Mouse (Mus musculus) C2C12 (cell line): ENCODE data around the gene Clasp1. TPM values are rescaled to one million over a fixed set of nuclear protein-coding genes. Genes with fewer than 3 reads are reported as not detected.
A peak's percentile ranks its signal among the peaks of the same experiment; 100 is the strongest.

Experiments used
- H3K27me3 ChIP-seq: one replicate; pipeline ENCODE4 v1.6.1; 2011; ENCODE audit not compliant: control insufficient read depth, insufficient read depth, insufficient read length
- H3K36me3 ChIP-seq: one replicate; pipeline ENCODE4 v1.6.1; 2011; ENCODE audit not compliant: control insufficient read depth, insufficient read depth
- H3K4me3 ChIP-seq: one replicate; pipeline ENCODE4 v1.5.1; 2011; ENCODE audit warnings: mild to moderate bottlenecking, control low read depth; ENCODE audit not compliant: poor library complexity, insufficient read depth, severe bottlenecking
- H3K79me2 ChIP-seq: one replicate; pipeline ENCODE4 v1.6.1; 2011; ENCODE audit not compliant: control insufficient read depth, insufficient read depth
- H3K79me3 ChIP-seq: one replicate; pipeline ENCODE4 v1.6.1; 2011; ENCODE audit warnings: low read depth, control low read depth
- H3ac ChIP-seq: one replicate; pipeline ENCODE3; 2011; ENCODE audit warnings: low read depth; ENCODE audit not compliant: control insufficient read depth, insufficient read length
- CEBPB ChIP-seq: IDR thresholded peaks from one replicate; pipeline ENCODE4 v1.6.1; 2011; ENCODE audit warnings: low read depth, mild to moderate bottlenecking, control low read depth, moderate library complexity
- CTCF ChIP-seq: IDR thresholded peaks from one replicate; pipeline ENCODE4 v1.5.1; 2011; ENCODE audit not compliant: control insufficient read depth, insufficient read depth, insufficient read length
- FOSL1 ChIP-seq: IDR thresholded peaks from one replicate; pipeline ENCODE4 v1.8.0; 2011; ENCODE audit warnings: mild to moderate bottlenecking, low read length; ENCODE audit not compliant: poor library complexity, insufficient read depth, severe bottlenecking
- MAX ChIP-seq: IDR thresholded peaks from one replicate; pipeline ENCODE4 v1.6.1; 2011; ENCODE audit warnings: mild to moderate bottlenecking, control low read depth
- MYOD1 ChIP-seq: IDR thresholded peaks from one replicate; pipeline ENCODE4 v1.6.1; 2011; ENCODE audit warnings: low read depth; ENCODE audit not compliant: control insufficient read depth, insufficient read length
- MYOG ChIP-seq: IDR thresholded peaks from one replicate; pipeline ENCODE4 v1.6.1; 2011; ENCODE audit not compliant: control insufficient read depth, insufficient read length; ENCODE audit errors: extremely low read depth
- USF1 ChIP-seq: IDR thresholded peaks from one replicate; pipeline ENCODE4 v1.6.1; 2011; ENCODE audit warnings: low read depth, mild to moderate bottlenecking, control low read depth, moderate library complexity
- polyA plus RNA-seq: library from polyadenylated mRNA; unstranded; fragments of >200 nt; fragmentation: generic; extraction: Trizol; gene quantifications from one replicate; pipeline ENCODE4 v1.2.1, GENCODE M21; 2012; ENCODE audit warnings: missing spikeins

Clasp1 gene
- polyA plus RNA-seq, 1 experiment, result 19.4 TPM

DNA sequence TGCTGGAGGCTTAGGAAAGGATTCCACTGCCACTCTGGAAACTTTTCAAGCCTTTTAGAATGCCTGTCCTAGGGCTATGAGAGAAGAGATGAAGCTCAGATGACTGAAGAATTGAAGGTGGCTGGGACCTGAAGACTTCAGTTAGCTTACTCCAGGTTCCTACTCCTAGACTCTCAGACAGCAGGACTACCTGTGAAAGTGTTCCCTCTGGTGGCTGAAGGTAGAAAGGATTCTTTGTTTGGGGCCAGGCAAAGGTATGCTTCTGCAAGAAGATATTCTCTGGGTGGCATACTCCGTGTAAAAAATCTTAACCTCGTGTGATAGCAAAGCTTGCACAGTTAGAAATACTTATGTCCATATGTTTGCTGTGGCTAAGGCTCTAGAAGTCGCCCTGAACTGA lies 104.0 kb downstream of the Clasp1 start:
- no peak overlapping the region for H3ac ChIP-seq
- no peaks in the 10 kb centered on the region for H3K27me3 ChIP-seq
- H3K79me3 ChIP-seq, result no peaks in the 10 kb centered on the region

DNA sequence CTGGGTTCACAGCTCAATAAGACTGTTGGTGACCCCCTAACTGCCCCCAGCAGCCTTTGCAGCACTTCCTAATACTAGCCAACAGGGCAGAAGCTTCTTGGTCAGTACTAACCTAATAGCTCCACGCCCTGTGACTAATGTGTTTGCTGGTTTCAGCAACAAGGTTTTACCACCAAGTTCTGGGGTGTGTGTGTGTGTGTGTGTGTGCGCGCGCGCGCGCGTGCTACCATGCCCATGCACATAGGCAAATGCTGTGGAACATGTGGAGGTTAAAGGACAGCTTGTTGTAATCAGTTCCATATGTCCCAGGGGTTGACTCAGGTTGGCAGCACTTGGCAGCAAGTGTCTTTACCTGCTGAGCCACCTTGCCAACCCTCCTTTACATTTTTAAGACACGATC lies 105.7 kb downstream of the Clasp1 start:
- no peak overlapping the region for H3K4me3 ChIP-seq
- no peak for TF ChIP-seq MYOG
- no peak for TF ChIP-seq USF1
- TF ChIP-seq FOSL1, result no peak
- no peaks in the 10 kb centered on the region for H3K79me2 ChIP-seq

More for the DNA sequence above, 104.0 kb downstream of the Clasp1 start:
- TF ChIP-seq MYOG (no peak), MYOD1 (no peak), MAX (no peak), USF1 (no peak), FOSL1 (no peak), CTCF (no peak), CEBPB (no peak)
- peaks cover 8% of the 10 kb centered on the region for H3K36me3 ChIP-seq
- H3K79me2 ChIP-seq, result no peaks in the 10 kb centered on the region
- no peak overlapping the region for H3K4me3 ChIP-seq

DNA sequence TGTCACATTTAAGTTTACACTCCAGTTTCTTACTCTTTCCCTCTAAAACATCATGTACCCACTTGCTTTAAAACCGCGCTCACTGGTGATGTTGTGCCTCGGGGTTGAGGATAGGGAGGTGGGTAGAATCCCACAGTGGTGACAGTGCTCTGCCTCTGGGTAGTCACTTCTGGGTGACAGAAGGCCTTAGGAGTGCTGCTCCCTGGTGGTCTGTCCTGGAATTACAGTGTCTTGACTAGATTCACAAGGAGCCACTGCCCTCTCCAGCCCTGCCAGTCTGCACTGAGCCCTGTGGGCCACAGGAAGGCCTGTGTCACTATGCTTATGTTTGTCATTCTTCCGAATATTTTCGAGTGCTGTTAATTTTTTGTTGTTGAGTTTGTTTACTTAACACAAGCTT lies 109.5 kb downstream of the Clasp1 start:
- Histone ChIP-seq H3K27me3 (no peaks in the 10 kb centered on the region), H3K4me3 (no peak overlapping the region), H3ac (no peak overlapping the region), H3K36me3 (peaks cover 49% of the 10 kb centered on the region), H3K79me3 (no peaks in the 10 kb centered on the region), H3K79me2 (no peaks in the 10 kb centered on the region)
- TF ChIP-seq CTCF (peak; percentile 48), CEBPB (no peak), MAX (no peak)

More for the DNA sequence above, 105.7 kb downstream of the Clasp1 start:
- Histone ChIP-seq H3K27me3 (no peaks in the 10 kb centered on the region), H3ac (no peak overlapping the region), H3K79me3 (no peaks in the 10 kb centered on the region), H3K36me3 (peaks cover 21% of the 10 kb centered on the region)

DNA sequence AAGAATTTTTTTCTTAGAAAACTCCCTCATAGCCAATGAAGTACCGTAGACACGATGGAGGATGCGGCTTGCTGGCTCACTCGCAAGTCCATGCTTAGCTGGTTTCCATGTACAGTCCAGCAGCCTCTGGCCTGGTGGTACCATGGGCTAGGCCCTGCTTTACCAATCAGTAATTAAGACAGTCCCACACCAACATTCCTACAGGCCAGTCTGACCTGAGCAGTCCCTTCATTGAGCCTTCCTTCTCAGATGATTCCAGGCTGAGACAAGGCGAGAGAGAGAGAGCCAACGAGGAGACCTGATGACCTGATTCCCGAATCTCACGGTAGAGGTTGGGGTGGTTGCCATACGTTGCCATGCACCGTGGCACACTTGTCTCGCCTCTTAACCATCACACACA lies 111.7 kb downstream of the Clasp1 start:
- H3ac ChIP-seq, result no peak overlapping the region
- TF ChIP-seq FOSL1, result no peak
- no peak for TF ChIP-seq MYOD1
- TF ChIP-seq CEBPB, result no peak
- no peak for TF ChIP-seq CTCF
- no peak for TF ChIP-seq MAX
- TF ChIP-seq USF1, result no peak
- no peak for TF ChIP-seq MYOG
- H3K4me3 ChIP-seq, result no peak overlapping the region
- H3K36me3 ChIP-seq, result peaks cover 66% of the 10 kb centered on the region
- H3K79me2 ChIP-seq, result no peaks in the 10 kb centered on the region
- H3K27me3 ChIP-seq, result no peaks in the 10 kb centered on the region
- no peaks in the 10 kb centered on the region for H3K79me3 ChIP-seq

DNA sequence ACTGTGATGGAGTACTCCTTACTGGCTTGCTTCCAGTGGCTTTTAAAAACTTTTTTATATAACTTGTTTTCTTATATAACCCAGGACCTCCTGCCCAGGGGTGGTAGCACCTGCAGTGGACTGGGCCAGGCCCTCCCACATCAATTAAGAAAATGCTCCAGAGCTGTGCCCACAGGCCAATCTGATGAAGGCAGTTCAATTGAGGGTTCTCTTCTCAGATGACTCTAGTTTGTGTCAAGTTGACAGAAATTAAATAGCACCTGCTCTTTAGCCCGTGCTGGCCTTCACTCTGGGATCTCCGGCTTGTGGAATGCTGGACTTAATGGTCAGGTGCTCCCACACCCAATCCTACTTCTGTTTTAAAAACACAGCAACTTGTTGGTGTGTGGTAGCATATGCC lies 112.8 kb downstream of the Clasp1 start:
- TF ChIP-seq CEBPB, result no peak
- no peak for TF ChIP-seq MYOG
- no peak for TF ChIP-seq FOSL1
- no peak for TF ChIP-seq CTCF
- TF ChIP-seq MYOD1, result no peak
- H3K27me3 ChIP-seq, result no peaks in the 10 kb centered on the region
- peaks cover 68% of the 10 kb centered on the region for H3K36me3 ChIP-seq
- no peaks in the 10 kb centered on the region for H3K79me3 ChIP-seq
- H3K79me2 ChIP-seq, result no peaks in the 10 kb centered on the region
- no peak overlapping the region for H3ac ChIP-seq
- H3K4me3 ChIP-seq, result no peak overlapping the region

DNA sequence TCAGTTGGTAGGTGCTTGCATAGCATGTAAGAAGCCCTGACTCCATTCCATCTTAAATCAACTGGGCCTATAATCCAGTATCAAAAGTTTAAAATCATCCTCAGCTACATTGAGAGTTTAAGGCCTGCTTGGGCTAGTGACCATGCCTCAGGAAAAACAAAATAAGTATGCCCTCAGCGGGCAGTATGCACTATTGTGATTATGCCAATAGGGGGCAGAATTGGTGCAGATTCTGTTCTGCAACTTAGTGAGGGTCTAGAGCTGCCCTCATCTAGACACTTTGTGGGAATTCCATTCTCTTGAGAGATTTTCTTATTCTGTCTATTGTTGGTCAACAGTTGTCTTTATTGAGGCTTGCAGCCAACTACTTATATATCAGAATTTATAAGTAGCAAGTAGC lies 116.9 kb downstream of the Clasp1 start:
- Histone ChIP-seq H3K36me3 (peaks cover 65% of the 10 kb centered on the region), H3K4me3 (no peak overlapping the region), H3K79me3 (no peaks in the 10 kb centered on the region), H3ac (no peak overlapping the region), H3K27me3 (no peaks in the 10 kb centered on the region), H3K79me2 (no peaks in the 10 kb centered on the region)
- no peak for TF ChIP-seq FOSL1
- no peak for TF ChIP-seq MYOD1
- no peak for TF ChIP-seq MAX
- TF ChIP-seq CTCF, result no peak
- no peak for TF ChIP-seq USF1
- TF ChIP-seq MYOG, result no peak
- no peak for TF ChIP-seq CEBPB
